Mouse (Mus musculus): ENCODE data around the gene Mak.

Mak gene

GRCm38 (mm10) chr13:41079421-41079780, at the start of gene Mak:
TSS of gene Mak (minus strand) at chr13:41079706.
- DNase-seq (ENCODE audit: low spot score): peak; percentile 53

DNA sequence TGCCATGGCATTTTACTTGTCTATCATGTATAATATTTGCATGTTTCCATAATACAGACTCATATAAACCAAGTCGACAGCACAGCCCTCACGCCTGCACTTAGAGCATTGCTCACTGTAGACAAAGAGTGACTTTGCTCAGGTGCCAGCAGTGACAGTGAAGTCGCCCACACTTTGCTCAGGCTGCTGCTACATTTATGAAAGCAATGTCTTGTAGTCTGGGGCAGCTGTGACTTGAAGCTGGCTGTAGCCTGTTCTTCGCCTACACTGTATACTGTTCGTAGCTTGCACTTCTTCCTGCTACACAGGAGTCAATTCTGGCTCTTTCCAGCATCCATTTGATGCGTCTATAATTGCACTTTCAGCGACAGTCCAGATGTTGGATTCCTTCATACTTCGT, 49.6 kb upstream of the Mak start:
- DNase-seq (ENCODE audit: low spot score): no peak

DNA sequence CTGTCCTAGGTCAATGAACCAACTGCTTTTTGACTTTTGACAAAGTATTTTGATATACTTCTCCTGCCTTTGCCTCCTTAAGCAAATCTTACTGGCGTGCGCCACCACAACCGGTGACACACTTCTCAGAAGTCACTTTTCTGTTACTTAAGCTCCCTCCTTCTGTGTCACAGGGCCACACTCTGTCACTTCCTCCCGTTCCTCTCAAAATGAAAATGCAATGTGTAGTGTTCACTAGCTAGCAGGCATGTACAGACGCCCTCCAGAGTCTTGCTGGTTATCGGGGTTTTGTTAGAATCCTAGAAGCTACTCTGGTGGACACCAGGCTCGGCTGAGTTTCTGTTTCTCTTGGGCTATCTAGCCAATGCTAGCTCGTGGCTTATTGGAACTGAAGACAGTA, 48.8 kb upstream of the Mak start:
- no peak for DNase-seq (ENCODE audit: low spot score)

DNA sequence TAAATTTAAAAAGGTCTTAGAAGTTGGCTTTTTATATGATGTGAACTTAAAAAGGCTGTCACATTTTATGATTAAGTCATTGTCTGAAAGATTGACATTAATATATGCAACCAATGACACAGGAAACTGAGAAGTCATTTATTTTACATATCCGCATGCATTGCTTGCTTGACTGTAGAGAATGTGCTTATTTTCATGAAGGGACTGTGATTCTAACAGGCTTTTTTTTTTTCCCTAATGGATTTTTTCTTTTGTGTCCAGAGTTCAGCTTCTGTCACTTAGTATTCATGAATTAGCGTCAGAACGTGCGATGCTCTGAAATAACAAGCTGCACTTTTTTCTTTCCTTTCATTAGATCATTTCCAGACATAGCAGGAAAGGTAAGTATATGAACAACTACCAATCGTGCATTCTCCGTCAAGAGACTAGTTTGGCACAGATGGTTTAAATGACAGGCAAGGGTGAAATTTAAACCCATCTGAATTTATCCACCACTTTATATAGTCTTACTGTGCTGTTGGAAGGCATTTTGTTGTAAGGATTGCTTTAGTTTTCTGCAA, 44.2 kb upstream of the Mak start:
- no peak for DNase-seq (ENCODE audit: low spot score)

- DNase-seq (ENCODE audit: low spot score): no peak
These were observed 39.8 kb upstream of the Mak start for GRCm38 (mm10) chr13:41119152-41119945.

- no peak for DNase-seq (ENCODE audit: low spot score)
These were observed 34.4 kb upstream of the Mak start, which contains the start of gene Sycp2l for GRCm38 (mm10) chr13:41113940-41114339. TSS of gene Sycp2l (plus strand) at chr13:41114307.

- no peak for DNase-seq (ENCODE audit: low spot score)
These were observed 31.4 kb upstream of the Mak start, which contains the start of gene Gcm2 for GRCm38 (mm10) chr13:41110935-41111334. TSS of gene Gcm2 (minus strand) at chr13:41111035.

DNA sequence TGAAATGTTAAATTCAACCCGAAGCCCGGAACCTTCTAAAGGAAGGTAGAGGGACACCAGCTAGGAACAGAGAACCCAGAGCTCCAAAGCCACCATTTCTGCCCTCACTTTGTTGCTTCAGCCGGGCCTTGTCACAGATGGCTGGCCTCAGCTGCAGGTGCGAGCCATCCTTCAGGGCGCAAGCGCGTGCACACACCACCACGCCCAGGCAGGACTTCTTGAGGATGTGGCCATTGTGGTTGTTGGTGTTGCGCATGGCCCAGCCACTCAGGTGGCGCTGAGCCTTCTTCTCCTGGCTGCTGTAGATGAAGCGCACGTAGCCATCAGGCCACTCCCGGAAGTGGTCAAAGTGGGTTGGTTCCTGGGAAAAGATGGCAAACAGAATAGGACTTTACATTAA, 26.0 kb upstream of the Mak start:
- DNase-seq (ENCODE audit: low spot score): no peak

- no peak for DNase-seq (ENCODE audit: low spot score)
These were observed 24.5 kb upstream of the Mak start for GRCm38 (mm10) chr13:41103841-41104525.

DNA sequence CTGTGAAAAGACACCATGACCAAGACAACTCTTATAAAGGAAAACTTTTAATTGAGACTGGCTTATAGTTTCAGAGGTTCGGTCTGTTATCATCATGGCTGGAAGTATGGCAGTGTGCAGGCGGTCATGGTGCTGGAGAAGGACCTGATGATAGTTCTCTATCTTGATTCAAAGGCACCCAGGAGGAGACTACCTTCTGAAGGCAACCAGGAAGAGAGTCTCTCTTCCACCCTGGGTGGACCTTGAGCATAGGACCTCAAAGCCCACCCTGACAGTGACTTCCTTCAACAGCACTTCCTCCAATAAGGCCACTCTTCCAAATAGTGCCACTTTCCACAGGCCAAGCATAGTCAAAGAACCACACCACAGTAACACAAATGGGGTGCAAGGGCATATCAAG, 20.5 kb upstream of the Mak start:
- no peak for DNase-seq (ENCODE audit: low spot score)

DNA sequence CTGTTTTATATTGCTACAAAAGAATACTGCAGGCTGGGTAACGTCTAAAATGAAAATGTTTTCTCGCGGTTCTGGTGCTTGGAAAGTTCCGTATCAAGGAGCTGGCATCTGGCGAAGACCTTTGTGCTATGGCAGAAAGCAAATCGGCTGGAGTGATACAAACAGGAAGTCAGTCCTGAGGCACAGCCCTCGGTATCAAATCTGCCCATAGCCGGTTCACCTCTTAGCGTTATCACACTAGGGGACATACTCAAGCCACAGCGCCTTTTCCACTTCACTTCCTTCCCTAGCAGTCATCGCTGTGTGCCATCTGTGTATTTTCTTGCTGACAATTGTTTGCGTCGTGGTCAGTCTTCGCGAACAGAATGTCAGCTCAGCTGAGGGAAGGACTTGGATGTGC, 18.8 kb upstream of the Mak start:
- no peak for DNase-seq (ENCODE audit: low spot score)

GRCm38 (mm10) chr13:41097324-41098058, 18.0 kb upstream of the Mak start:
- no peak for DNase-seq (ENCODE audit: low spot score)

GRCm38 (mm10) chr13:41094160-41094559, 14.7 kb upstream of the Mak start:
- no peak for DNase-seq (ENCODE audit: low spot score)

DNA sequence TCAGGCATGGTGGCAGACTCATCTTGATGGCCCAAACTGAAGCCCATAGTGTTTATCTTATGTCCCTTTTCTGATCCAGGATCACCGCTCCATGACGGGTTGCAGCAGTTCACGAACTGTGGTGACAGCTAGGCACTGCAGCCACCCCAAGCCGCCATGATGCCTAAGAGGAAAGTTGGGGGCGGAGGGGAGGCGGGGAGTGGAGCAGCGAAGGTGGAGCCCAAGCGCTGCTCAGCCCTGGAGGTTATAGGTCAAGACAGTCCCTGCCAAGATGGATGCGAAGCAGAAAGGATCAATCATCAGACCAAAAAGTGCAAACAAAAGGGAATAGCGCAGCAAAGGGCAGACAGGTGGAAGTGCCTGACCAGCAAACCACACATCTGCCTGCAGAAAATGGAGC, 11.8 kb upstream of the Mak start:
- DNase-seq (ENCODE audit: low spot score): no peak

- DNase-seq (ENCODE audit: low spot score): no peak
These were observed 9.2 kb upstream of the Mak start for GRCm38 (mm10) chr13:41088746-41089145.

DNA sequence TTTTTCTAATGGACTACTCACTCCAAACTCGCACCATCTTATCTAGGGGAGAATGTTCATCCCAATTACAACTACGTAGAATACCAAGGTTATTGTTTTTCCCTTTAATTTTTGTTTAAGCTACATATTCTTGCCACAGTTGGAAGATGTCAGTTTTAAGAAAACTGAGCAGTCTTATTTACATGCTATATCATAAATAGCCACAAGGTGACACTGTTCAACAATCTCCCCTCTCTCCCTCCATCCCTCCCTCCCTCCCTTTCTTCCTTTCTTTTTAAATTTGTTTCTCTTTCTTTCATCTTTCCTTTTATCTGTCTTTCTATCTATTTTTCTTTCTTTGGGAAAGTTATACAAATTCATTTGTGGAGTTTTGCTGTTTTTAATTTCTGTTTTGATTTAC, 5.6 kb upstream of the Mak start:
- no peak for DNase-seq (ENCODE audit: low spot score)

DNA sequence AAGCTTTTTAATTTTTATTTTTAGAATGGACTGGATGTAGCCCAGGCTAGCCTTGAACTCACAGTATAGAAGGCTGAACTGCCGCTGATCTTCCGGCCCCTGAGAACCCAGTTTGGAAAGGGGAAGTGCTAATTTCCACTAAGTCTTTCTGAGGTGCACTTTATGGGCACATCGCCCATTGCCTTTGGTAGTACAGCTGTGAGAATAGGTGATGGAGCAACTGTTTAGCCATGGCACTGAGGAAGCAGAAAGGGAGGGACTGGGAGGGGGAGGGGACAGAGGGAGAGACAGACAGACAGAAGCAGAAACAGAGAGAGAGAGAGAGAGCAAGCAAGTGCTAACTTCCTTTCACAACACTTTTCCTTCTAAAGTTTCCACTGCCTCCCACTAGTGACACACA, 5.0 kb upstream of the Mak start:
- DNase-seq (ENCODE audit: low spot score): no peak

GRCm38 (mm10) chr13:41080700-41081099, 1.2 kb upstream of the Mak start:
- no peak for DNase-seq (ENCODE audit: low spot score)

GRCm38 (mm10) chr13:41079859-41080258, 353 bp upstream of the Mak start:
- DNase-seq (ENCODE audit: low spot score): no peak

DNA sequence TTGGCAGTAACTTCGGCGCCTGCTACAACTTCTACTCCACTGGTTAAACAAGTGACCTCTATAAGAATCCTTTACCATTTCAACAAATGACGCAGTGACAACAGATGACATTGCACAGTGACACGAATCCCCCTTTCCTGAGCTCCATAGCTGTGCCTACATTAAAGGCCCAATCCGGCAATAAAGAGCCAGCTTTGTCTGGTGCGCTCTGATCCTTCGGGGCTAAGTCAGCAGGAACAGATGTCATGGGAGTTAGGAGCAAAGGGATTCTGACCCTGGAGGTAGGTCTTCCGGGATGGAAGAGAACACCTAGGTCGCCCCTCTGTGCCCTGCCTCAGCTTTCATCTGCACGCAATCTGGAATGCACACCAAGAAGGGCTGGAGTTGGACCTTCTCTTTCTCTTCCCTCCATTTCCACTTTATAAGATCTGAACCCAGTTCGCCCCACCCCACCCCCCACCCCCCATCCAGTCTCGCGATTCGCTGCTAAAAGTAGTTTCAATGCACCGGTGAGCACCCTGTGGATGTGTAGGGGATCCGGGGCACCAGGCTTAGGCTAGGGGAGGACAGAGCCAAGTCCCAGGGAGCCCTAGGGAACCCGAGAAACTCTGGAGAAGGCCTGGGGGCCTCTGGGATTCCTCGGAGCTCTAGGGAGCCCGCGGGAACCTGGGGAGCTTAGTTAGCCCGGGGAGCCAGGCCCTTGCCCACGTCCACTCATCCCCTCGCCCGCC, 651 bp downstream of the Mak start:
- DNase-seq (ENCODE audit: low spot score): no peak

- DNase-seq (ENCODE audit: low spot score): no peak
These were observed 1.6 kb downstream of the Mak start for GRCm38 (mm10) chr13:41077921-41078320.

DNA sequence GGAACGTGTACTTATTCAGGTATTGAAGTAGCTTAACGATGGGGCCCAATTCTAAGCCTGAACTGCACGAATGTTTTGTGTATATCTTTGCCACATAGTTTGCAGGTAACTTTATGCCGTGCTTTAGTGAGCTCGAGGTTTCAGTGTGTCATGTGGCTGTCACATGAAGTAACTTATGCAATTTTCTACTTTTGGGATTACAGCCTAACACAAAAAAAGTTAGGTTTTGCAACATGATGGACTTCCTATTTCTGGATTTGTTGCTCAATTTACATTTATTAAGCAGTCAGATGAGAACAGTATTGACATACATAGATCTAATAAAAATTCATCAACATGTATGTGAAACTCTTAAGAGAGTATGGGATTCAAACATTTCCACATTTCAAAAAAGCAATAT, 5.7 kb downstream of the Mak start:
- DNase-seq (ENCODE audit: low spot score): no peak
